Mouse (Mus musculus): Measurements from ENCODE around the gene Tmem213. TPM values are rescaled to one million over a fixed set of nuclear protein-coding genes. Genes with fewer than 3 reads are reported as not detected.

The Tmem213 gene
- total and polyA plus RNA-seq, 3 experiments: not detected

GRCm38 (mm10) chr6:38131801-38132231 lies 22.8 kb downstream of the Tmem213 start:
- dilution Hi-C loops (cut with MboI; ENCODE audit: extremely low pct_ligation_motif_present, extremely low pct_unique_long_range_greater_than_20kb, low sequenced_read_pairs): no loop called here
- no peak for DNase-seq (ENCODE audit: extremely low read depth)
- peaks cover 0 to 9% of the 10 kb centered on the region in 2 experiments; a peak in 2 of 4 replicates for H3K4me1 ChIP-seq (ENCODE audit: control insufficient read depth in 1 of 2, insufficient read depth in 2 of 2)
- no peaks in the 10 kb centered on the region for H3K79me2 ChIP-seq (replicated peaks; ENCODE audit: control insufficient read depth, extremely low read depth, insufficient read depth, poor library complexity, severe bottlenecking)
- H3K9me3 ChIP-seq (replicated peaks; ENCODE audit: low read length): no peaks in the 10 kb centered on the region
- H3K27ac ChIP-seq (ENCODE audit: insufficient read depth, low read depth): no peak overlapping the region
- no peak overlapping the region for H3K4me3 ChIP-seq (replicated peaks in 1 of 3; ENCODE audit: low read depth in 2 of 3, low read length in 2 of 3, poor library complexity in 1 of 3)
- TF ChIP-seq RAD21 (IDR thresholded peaks at IDR 0.05; ENCODE audit: low read depth, low read length): no peak
- no peak for TF ChIP-seq MYC (IDR thresholded peaks at IDR 0.05; ENCODE audit: low read depth, low read length)
- no peak for TF ChIP-seq RCOR1 (conservative IDR thresholded peaks at IDR 0.05; ENCODE audit: low read depth, low read length)
- H3K27me3 ChIP-seq (replicated peaks): no peaks in the 10 kb centered on the region
- no peak overlapping the region for H3K4me2 ChIP-seq (ENCODE audit: insufficient read depth, low read depth, poor library complexity, severe bottlenecking)
- in situ Hi-C loops (cut with MboI; ENCODE audit: low pct_ligation_motif_present, low pct_unique_long_range_greater_than_20kb, low sequenced_read_pairs): no loop called here
- peaks cover 0 to 36% of the 10 kb centered on the region in 2 experiments for H3K36me3 ChIP-seq (replicated peaks in 1 of 2; ENCODE audit: control insufficient read depth in 1 of 2, insufficient read depth in 1 of 2, low read length in 1 of 2)
- no peak overlapping the region for H3K9ac ChIP-seq (ENCODE audit: insufficient read depth, low read depth)

GRCm38 (mm10) chr6:38134806-38135559 lies 25.9 kb downstream of the Tmem213 start:
- Histone ChIP-seq H3K27me3 (replicated peaks) (no peaks in the 10 kb centered on the region), H3K9ac (ENCODE audit: insufficient read depth, low read depth) (no peak overlapping the region), H3K4me2 (ENCODE audit: insufficient read depth, low read depth, poor library complexity, severe bottlenecking) (no peak overlapping the region), H3K4me1 (ENCODE audit: control insufficient read depth in 1 of 2, insufficient read depth in 2 of 2) (peaks cover 0 to 9% of the 10 kb centered on the region in 2 experiments; a peak in 2 of 4 replicates), H3K79me2 (replicated peaks; ENCODE audit: control insufficient read depth, extremely low read depth, insufficient read depth, poor library complexity, severe bottlenecking) (no peaks in the 10 kb centered on the region), H3K9me3 (replicated peaks; ENCODE audit: low read length) (no peaks in the 10 kb centered on the region), H3K4me3 (replicated peaks in 1 of 3; ENCODE audit: low read depth in 2 of 3, low read length in 2 of 3, poor library complexity in 1 of 3) (no peak overlapping the region), H3K27ac (ENCODE audit: insufficient read depth, low read depth) (no peak overlapping the region), H3K36me3 (replicated peaks in 1 of 2; ENCODE audit: control insufficient read depth in 1 of 2, insufficient read depth in 1 of 2, low read length in 1 of 2) (peaks cover 0 to 25% of the 10 kb centered on the region in 2 experiments)
- dilution Hi-C loops (cut with MboI; ENCODE audit: extremely low pct_ligation_motif_present, extremely low pct_unique_long_range_greater_than_20kb, low sequenced_read_pairs) (no loop called here), in situ Hi-C loops (cut with MboI; ENCODE audit: low pct_ligation_motif_present, low pct_unique_long_range_greater_than_20kb, low sequenced_read_pairs) (no loop called here)
- DNase-seq (ENCODE audit: extremely low read depth): no peak
- no peak for TF ChIP-seq USF2 (conservative IDR thresholded peaks at IDR 0.05; ENCODE audit: low read depth, low read length)
- TF ChIP-seq BHLHE40 (IDR thresholded peaks at IDR 0.05; ENCODE audit: low read depth, low read length): no peak
- TF ChIP-seq TBP (conservative IDR thresholded peaks at IDR 0.05; ENCODE audit: low read depth, low read length): no peak
- TF ChIP-seq RCOR1 (conservative IDR thresholded peaks at IDR 0.05; ENCODE audit: low read depth, low read length): no peak
- TF ChIP-seq TCF12 (IDR thresholded peaks at IDR 0.05; ENCODE audit: low read depth, low read length): no peak
- no peak for TF ChIP-seq IRF4 (IDR thresholded peaks at IDR 0.05; ENCODE audit: low read depth, low read length)
- TF ChIP-seq POLR2A (IDR thresholded peaks at IDR 0.05; ENCODE audit: low read depth, low read length): no peak
- no peak for TF ChIP-seq MEF2A (IDR thresholded peaks at IDR 0.05; ENCODE audit: borderline replicate concordance, low read depth, low read length)
- no peak for TF ChIP-seq RAD21 (IDR thresholded peaks at IDR 0.05; ENCODE audit: low read depth, low read length)
- TF ChIP-seq PAX5 (IDR thresholded peaks at IDR 0.05; ENCODE audit: low read length): no peak
- TF ChIP-seq E2F4 (IDR thresholded peaks at IDR 0.05; ENCODE audit: insufficient replicate concordance, low read depth, low read length): no peak
- TF ChIP-seq HCFC1 (IDR thresholded peaks at IDR 0.05; ENCODE audit: low read depth, low read length): no peak
- TF ChIP-seq EP300 (IDR thresholded peaks at IDR 0.05; ENCODE audit: low read length): no peak
- TF ChIP-seq USF1 (IDR thresholded peaks at IDR 0.05; ENCODE audit: low read depth, low read length): no peak

All from CH12.LX (cell line).